Mouse (Mus musculus): ENCODE measurements at regions not wholly inside any gene's neighbourhood (a gene's known extent, or its start where the extent isn't known, plus 50 kb on each side); places are given as distances from the start of the nearest gene placed in this dataset.

DNA sequence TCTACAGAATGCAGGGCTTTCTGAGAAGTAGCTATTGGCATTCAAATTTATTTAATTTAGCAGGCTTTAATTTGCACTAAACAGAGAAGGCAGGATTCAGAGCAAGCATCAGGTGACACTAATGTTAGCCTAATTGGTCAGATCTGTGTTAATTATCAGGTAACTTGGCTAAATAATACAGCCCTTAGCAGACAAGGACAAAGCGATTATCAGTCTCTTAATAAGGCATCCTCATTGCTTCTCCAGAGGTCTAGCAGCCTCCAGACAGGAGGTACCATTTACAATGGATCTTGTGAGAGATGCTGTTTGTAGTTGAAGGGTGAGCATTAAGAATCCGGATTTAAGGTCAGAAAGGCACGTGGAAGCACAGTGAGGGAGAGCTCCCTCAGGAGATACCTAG, 253.7 kb upstream of the Fam92a start:
- no peak for DNase-seq (ENCODE audit: extremely low read depth, low read depth)

DNA sequence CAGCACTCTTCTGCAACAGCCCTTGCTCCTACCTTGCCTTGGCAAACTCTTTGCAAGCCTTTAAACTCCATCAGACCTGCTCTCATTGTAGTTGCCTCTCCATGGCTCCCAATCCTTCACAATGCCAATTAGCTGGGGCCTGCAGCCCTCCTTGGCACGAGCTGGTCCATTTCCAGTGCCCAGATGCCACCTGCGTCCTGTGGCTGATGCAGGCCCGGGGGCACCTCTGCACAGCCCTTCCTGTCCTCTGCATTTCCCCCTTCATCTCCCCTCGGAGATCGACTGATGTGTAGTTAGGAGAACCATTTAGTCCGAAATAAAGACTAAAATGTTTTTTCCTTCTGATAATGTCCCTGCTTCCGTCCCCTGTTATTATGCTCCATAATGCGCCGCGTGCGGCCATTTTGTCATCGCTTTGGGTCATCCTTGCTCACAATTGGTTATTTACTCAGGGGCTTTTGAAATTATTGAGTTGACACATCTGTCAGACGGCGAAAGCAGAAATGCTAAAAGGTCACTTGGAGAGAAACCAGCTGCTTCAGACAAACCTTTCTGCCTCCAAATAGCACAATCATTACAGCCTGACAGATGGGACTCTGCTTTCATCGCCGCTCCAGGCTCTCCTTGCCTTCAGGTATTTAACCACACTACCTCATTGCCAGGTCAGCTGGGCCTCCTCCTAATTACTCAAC, 250.0 kb upstream of the Fam92a start:
- DNase-seq (ENCODE audit: extremely low read depth, low read depth), result no peak

DNA sequence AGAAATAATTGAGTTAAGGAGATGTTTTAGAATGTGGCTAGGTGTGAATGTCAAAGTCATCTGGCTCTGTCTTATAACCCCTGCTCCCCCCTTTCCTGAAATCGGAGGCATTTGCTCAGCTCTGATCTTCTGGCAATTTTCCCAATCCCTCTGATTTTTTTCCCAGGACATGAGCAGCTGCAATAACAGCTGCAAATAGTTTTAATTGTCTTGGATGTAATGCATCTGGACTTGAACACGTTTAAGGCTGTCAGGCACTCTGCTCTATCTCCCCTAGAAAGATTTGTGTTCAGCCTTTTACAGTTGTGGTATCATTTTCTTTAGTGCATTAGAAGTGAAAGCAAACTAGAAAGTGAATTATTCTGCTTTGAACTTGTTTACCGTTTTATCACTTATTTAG, 246.3 kb upstream of the Fam92a start:
- no peak for DNase-seq (ENCODE audit: extremely low read depth, low read depth)

DNA sequence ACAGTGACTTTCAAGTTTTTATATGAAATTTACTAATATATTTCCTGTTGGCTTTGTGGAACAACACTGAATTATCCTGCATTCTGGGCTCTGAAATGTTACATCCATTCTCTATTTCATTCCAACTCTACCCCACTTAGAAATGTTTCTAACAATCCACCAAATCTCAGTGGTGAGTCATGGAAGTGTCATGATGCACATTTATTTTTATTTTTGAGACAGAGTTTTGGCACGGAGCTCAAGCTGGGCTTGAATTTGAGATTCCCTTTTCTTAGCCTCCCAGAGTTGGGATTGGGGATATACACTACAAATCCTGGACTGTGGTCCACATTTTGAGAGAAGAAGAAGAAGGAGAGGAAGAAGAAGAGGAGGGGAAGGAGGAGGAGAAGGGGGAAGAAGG, 223.5 kb upstream of the Fam92a start:
- no peak for DNase-seq (ENCODE audit: extremely low read depth, low read depth)

DNA sequence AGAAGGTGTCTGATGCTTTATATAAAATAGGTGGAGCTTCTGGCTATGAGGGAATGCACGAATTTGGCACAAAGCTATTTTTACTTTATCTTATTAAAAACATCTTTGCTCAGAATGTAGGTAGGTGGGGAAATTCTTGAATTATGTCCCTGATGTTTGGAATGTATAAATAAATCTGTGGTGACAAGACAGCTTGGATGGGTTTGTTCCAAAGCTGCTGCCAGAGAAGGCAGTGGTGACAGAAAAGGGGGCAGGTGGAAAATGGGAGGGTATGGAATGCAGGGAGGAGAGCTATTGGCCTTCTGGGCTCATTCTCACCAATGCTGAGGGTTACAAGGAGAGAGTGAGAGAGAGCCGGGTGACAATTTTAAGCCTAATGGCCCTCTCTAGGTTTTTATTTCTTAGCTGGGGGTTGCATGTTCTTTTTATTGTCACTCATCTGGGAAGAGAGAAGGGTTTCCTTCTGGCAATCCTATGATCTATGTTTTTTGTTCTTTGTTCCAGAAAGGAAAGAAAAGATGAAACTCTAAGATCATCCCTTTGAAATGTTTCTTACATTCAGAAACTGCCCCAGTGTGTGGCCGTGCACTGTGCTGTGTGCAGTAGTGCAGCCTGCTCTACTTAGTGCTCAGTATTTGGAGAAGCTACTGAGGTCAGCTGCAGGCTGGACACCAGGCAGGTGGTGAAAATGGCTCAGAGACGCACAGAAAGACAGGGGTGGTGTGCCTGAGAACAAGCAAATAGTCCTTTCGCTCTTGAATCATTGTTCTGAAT, 205.2 kb upstream of the Fam92a start:
- no peak for DNase-seq (ENCODE audit: extremely low read depth, low read depth)

DNA sequence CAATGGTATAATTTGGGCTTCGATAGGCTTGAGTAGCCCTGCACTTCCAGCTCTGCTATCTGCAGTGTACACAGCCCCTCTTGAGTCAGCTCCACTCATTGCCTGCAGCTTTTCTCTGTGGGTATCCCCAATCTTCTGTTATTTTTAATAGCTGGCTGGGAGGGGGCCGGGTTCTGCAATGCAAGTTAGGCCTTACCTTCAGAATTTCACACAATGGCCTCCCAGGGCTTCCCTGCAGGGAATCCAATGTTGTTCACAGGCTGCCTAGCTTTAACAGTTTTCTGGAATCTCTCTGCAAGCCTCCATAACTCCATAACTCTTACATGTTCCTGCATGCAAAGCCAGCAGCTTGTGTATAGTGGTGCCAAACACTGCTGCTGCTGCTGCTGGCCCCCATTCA, 197.7 kb upstream of the Fam92a start:
- DNase-seq (ENCODE audit: extremely low read depth, low read depth), result no peak

DNA sequence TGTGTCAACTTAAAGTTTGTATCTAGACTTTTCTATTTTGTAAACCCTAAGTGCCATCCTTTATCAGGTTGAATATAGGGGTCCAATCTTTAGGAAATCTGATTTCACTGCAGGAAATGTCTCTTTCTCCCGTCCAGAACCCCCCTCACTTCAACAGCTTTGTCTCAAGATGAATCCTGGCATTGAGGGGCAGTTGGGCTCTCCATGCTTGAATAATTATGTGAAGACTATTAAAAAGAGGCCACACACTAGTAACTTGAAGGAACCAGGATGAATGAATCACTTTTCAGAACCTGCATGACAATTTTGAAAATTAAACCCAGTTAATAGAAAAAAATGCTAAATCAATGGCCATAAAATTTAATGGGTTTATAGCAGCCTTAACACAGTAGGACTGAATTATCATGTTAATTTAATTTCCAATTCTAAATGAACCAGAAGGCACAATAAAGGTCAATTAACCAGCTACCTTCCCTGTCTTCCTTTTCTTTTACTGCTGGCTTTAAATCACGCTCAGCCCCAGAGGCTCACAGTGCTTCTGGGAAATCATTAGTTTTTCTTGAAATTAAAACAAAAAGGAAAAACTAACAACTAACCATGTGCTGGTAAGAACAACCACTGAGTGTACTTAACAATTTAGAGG, 185.3 kb upstream of the Fam92a start:
- no peak for DNase-seq (ENCODE audit: extremely low read depth, low read depth)

DNA sequence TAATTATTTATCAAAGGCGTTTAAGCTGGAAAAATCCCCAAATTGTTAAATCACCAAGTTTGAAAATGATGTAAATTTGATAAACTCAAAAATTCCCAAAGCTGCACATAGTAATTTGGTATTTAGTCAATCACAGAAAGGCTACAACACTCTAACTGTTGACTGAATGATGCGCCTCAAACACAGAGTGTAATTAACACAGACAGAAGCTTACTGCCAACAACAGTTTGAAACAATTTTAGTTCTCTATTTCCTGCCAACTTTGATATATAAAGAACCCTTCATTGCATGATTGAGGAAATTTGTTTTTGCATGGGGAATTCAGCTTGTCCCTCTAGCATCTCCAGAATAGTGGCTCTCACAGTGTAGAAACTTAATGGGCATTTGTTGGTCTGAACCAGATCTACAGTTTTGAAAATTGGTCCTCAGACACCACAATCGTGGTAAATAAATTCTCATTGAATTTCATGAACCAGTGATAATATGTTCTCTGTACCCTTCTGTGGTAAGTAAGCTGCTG, 181.6 kb upstream of the Fam92a start:
- no peak for DNase-seq (ENCODE audit: extremely low read depth, low read depth)

DNA sequence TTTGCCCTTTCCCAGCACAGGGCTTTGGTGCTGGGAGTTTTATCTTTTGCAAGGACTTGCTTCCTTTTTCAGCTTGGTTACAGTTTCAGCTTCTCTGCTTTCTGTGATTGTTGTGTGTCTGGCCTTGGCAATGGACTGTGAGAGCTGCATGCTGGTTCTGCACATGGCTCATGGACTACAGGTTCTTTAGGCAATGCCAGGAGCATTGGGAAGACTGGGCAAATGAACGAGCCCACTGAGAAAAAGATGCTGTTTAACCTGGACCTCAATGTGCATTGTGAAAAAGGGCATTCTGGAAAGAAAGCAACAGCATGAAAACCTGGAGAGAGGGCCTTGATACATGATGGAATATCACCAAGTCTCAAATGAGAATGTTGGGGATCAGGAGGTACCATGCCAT, 167.4 kb upstream of the Fam92a start:
- DNase-seq (ENCODE audit: extremely low read depth, low read depth), result no peak

DNA sequence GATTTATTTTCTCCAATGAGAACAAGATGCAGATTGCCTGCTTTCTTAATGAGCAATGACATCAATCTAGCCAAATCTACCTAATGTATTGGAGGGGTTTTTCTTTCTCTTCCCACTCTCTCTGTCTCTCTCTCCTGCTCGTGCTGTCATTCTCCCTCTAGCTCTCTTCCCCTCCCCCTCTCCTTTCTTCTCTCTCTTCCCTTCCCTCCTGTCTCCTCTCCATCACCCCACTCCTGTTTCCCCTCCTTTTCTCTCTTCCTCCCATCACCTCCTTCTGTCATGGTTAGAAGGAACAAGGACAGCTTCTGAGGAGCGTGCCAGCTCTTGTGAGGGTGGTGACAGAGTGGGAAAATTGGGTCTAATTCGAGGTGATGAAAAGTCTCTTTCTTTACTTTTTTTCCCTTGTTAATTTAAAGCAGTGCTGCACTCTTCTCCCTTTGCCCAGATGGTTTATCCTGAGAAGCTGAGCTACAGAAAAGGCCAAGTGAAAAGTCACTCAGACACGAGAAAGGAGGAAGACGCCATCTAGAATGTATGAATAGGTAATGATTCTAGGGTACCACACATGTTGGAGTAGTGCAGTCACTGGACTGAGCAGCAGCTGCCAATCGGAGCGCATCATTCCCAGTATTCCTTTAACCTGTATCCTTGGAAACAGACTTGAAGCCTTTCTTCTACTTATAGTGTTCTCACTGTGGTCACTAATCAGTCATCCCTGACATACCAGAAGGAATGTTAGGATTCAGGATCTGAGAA, 163.2 kb upstream of the Fam92a start:
- DNase-seq (ENCODE audit: extremely low read depth, low read depth), result no peak

DNA sequence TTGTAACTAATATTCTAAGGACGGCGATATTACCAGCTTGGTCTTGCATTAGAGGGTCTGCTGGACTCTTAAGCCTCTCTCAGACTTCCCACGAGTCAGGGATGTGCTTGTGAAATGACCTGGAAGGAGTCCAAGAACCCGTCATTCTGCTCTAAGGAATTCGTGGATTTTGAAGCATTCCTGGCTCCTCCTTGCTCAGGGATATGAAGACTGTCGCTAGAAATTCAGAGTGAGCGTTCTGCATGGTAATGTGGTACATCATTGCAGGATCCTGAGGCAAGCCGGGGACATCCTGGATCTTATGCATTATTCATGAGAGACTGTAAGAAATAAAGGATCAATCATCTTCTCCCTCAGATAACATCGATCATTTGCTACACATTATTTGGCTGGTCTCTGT, 162.6 kb upstream of the Fam92a start:
- no peak for DNase-seq (ENCODE audit: extremely low read depth, low read depth)

DNA sequence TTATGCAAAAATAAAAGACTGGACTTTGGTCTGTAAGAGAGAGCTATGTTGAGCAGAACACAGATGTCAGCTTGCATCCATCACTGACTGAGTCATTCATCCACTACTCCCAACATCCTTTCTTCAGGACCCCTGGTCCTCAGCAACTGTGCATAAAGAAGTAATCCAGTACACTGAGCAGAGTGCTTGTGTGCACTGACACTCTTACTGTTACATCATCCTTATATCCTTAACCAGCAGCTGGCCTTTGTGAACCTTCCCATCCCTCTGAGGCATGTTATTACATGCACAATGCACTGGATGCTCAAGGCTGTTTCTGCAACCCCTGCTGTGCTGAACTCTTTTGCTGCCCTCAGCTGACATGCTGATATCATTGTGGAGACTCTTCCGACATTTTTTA, 144.2 kb upstream of the Fam92a start:
- DNase-seq (ENCODE audit: extremely low read depth, low read depth), result no peak

DNA sequence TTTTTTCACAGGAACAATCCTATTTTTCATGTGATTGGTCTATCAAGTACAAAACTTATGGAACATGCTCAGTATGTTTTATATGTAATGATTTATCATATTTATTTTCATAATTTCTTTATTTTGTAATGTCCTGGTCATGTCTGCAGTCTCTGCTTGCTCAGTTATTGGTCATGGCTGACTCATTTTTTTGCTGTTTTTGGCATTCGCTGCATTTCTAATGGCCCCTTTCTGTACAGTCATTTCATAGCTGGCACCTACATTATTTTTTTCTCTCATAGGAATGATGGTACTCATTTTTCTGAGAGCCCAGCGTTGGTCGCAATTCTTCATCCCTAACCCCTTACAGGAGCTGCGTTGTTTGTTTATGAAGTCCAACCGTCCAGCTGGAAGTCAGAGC, 136.5 kb upstream of the Fam92a start:
- no peak for DNase-seq (ENCODE audit: extremely low read depth, low read depth)

DNA sequence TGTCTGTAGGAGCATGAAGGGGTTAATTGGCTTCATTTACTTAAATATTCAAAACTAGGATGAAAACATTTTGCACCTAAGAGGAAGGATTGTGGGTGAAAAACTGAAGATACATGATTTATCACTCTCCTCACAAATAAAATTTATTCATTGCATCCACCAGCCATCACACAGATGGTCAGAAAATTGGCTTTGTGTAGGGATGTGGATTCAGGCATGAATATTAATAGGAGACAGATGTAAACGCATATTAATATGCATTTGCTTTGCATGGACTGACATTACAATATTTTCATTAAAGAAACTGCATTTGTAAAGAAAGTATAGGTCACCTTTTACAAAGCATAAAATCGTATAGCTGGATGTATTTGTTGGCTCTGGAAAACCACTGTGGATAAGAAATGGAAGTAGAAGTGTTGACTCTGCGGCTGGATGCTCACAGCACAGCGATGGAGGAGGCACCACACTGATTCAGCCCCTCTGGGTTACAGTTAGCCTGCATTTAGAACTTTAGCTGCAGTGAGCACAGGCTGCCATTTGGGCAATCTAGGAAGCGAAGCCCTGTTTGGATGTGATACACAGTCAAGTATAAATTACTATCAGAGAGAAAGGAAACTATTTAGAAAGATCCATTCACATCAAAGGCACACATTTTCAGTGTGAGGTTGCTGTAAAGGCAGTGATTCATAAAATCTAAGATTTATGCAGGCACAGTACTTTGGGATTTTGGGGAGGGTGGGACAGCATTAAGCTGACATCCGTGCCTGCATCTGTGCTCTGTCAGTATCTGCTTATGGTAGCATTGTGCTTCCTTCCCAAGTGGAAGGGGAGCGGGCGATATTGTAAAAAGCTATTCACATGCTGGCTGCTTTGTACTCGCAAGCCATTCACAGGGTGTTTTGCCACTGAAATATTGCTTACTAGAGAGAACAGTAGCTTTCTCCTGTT, 135.1 kb upstream of the Fam92a start:
- DNase-seq (ENCODE audit: extremely low read depth, low read depth), result no peak

DNA sequence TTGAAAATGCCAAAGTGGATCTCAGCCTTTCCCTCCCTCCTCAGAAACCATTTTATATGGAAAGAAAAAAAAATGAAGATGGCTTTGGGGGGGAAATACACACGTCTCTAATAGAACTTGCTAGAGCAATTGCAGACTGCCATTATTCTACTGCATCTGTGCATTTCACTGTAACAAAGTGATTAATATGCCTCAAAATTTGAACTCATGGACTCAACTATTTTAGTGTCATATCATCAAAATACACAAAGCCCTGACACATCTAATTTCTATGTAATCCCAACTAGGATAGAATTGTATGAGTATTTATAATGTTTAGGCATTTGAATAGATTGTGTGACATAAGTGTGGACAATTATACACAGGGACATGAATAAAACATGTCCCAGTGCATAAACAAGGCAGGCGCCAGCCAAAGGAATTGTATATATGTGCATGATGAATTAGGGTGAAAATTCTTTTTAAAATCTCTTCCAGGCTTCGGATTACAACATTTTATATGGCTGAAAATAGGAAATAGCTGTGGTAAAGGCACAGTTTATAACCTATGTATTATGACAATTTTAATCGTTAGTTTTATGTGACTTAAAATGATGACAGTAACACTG, 115.4 kb upstream of the Fam92a start:
- DNase-seq (ENCODE audit: extremely low read depth, low read depth), result no peak

DNA sequence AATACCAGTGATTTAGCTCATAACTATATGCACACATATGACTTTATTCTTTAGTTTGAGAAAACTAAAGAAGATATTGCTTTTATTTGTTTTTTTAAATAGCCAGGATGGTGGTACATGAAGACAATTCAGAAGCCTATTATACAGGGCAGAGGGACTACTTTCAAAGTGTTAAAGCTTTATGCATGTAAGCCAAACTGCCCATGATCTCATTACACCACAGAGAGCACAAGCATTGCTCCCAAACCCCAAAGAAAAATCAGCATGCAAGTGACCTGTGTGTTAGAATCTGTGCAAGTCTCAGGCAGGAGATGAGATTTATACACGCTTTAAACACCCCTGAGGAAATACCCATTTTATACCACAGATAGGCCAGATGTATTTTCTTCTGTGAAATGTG, 114.6 kb upstream of the Fam92a start:
- DNase-seq (ENCODE audit: extremely low read depth, low read depth), result no peak

DNA sequence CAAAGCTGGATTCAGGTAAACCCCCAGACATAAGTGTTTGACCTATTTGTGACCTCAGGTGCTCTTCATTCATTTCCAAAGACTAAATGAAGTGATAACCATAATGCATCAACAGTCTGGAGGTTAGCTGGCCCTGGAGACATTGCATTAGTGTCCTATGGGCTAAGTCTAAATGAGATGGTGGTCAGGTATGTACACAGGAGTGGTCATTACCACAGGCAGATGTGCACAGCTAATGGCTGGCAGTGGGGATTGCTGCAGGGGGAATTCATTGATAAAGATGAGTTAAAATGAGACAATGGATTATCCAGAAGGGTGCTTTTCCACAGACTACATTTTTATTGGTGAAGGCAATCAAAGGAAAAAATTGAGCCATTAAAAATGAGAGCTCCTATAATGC, 114.2 kb upstream of the Fam92a start:
- no peak for DNase-seq (ENCODE audit: extremely low read depth, low read depth)

DNA sequence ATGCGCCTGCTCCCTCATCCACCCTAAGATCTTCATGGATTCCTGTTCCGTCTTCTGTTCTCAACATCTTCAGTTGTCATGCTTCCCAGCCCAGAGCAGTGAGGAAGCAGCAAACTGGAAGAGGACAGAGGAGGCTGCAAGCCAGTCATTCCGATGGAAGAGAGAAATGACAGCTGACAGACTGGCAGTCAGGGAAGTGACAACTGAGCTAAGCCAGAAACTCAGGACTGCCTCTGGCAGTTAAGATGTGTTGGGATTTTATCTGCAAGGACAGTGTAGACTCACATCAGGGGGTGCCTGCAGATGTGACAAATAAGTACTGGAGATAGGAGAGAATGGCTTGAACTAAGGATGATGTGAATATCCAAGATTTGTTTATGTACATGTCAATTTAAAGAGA, 106.1 kb upstream of the Fam92a start:
- DNase-seq (ENCODE audit: extremely low read depth, low read depth), result no peak

DNA sequence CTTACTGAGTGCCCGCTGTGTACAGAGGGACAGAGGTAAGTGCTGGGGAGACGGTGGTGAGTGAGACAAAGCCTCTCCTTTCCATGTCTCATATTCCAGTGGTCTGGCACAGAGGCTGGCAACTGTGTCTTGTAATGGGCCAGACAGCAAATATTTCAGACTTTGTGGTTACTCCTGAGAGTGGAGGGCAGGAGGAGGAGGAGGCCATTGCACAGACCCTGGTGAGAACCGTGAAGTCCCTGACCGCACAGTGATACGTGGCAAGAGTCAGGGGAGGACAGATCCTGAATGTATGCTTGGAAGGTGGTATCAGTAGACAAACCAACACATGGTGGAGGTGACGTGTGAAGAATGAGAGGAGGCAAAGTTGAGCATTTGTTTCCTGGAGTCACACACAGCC, 101.6 kb upstream of the Fam92a start:
- DNase-seq (ENCODE audit: extremely low read depth, low read depth), result no peak

DNA sequence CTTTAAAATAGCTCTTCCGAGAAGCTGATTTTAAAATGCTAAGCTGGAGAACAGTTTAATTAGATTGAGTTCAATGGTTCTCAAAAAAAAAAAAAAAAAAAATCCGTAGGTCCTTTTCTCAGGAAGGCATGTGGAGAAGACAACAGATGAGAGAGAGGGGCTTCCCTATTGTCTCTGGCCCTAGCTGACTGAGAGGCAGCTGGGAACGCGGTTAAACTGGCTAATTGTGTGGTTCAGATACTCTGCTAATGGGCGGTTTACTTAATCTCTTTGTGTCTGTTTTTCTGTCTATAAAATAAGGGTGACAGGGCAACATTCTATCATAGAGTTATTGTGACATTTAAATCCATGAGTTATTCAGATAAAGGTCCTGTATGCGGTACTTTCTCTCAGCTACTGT, 101.1 kb upstream of the Fam92a start:
- no peak for DNase-seq (ENCODE audit: extremely low read depth, low read depth)

Data from MEL-GATA-1-ER (cell line).